Mouse (Mus musculus) urinary bladder, postnatal 25 days (tissue): Measurements from ENCODE around the gene Cdkal1.
A peak's percentile ranks its signal among the peaks of the same experiment; 100 is the strongest.

Experiments
- DNase-seq: peaks from one replicate; pipeline ENCODE4 v3.0.0; 2022; ENCODE audit warnings: low spot score

The Cdkal1 gene

GRCm38 (mm10) chr13:29698307-29698985 is 157.0 kb downstream of the Cdkal1 start:
- no peak for DNase-seq

- no peak for DNase-seq
Observed at GRCm38 (mm10) chr13:29697230-29697629, 158.2 kb downstream of the Cdkal1 start.

- DNase-seq: no peak
Observed at GRCm38 (mm10) chr13:29690734-29691133, 164.7 kb downstream of the Cdkal1 start.

- no peak for DNase-seq
Observed at GRCm38 (mm10) chr13:29688851-29689250, 166.6 kb downstream of the Cdkal1 start.

- no peak for DNase-seq
Observed at GRCm38 (mm10) chr13:29687872-29688271, 167.6 kb downstream of the Cdkal1 start.

- no peak for DNase-seq
Observed at GRCm38 (mm10) chr13:29679479-29680186, 175.8 kb downstream of the Cdkal1 start.

- no peak for DNase-seq
Observed at GRCm38 (mm10) chr13:29677559-29677958, 177.9 kb downstream of the Cdkal1 start.

GRCm38 (mm10) chr13:29670626-29671025 is 184.8 kb downstream of the Cdkal1 start:
- DNase-seq: no peak

GRCm38 (mm10) chr13:29663908-29664307 is 191.6 kb downstream of the Cdkal1 start:
- DNase-seq: no peak

- DNase-seq: no peak
Observed at GRCm38 (mm10) chr13:29655841-29656365, 199.6 kb downstream of the Cdkal1 start.

GRCm38 (mm10) chr13:29653407-29653806 is 202.1 kb downstream of the Cdkal1 start:
- DNase-seq: no peak

GRCm38 (mm10) chr13:29652791-29653190 is 202.7 kb downstream of the Cdkal1 start:
- no peak for DNase-seq

- no peak for DNase-seq
Observed at GRCm38 (mm10) chr13:29650576-29651236, 204.8 kb downstream of the Cdkal1 start.

GRCm38 (mm10) chr13:29649593-29649992 is 205.9 kb downstream of the Cdkal1 start:
- DNase-seq: no peak

- no peak for DNase-seq
Observed at GRCm38 (mm10) chr13:29642226-29642625, 213.2 kb downstream of the Cdkal1 start.

GRCm38 (mm10) chr13:29641200-29641599 is 214.3 kb downstream of the Cdkal1 start:
- DNase-seq: no peak

GRCm38 (mm10) chr13:29640186-29640585 is 215.3 kb downstream of the Cdkal1 start:
- no peak for DNase-seq

- DNase-seq: no peak
Observed at GRCm38 (mm10) chr13:29638303-29638702, 217.2 kb downstream of the Cdkal1 start.

GRCm38 (mm10) chr13:29637788-29638187 is 217.7 kb downstream of the Cdkal1 start:
- DNase-seq: no peak

- no peak for DNase-seq
Observed at GRCm38 (mm10) chr13:29635581-29635980, 219.9 kb downstream of the Cdkal1 start.

- no peak for DNase-seq
Observed at GRCm38 (mm10) chr13:29631342-29631741, 224.1 kb downstream of the Cdkal1 start.

- peak; percentile 15 for DNase-seq
Observed at GRCm38 (mm10) chr13:29628607-29629006, 226.9 kb downstream of the Cdkal1 start.
